Mouse (Mus musculus): ENCODE results near the gene Taar4.

The Taar4 gene

DNA sequence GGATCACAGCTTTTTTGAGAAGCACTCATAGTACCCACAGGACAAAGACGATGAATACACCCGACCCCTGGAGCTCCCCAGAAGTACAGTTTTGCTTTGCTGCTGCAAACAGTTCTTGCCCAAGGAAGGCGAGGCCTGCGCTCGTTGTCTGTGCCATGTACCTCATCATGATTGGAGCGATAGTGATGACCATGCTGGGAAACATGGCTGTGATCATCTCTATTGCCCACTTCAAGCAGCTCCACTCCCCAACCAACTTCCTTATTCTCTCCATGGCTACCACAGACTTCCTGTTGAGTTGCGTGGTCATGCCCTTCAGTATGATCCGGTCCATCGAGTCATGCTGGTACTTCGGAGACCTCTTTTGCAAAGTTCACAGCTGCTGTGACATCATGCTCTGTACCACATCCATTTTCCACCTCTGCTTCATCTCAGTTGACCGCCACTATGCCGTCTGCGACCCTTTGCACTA, at the start of gene Taar4:
Gene Taar4, plus strand, starts transcription at position 51 of the 472 bp plus-strand sequence.
- DNase-seq = no peak

DNA sequence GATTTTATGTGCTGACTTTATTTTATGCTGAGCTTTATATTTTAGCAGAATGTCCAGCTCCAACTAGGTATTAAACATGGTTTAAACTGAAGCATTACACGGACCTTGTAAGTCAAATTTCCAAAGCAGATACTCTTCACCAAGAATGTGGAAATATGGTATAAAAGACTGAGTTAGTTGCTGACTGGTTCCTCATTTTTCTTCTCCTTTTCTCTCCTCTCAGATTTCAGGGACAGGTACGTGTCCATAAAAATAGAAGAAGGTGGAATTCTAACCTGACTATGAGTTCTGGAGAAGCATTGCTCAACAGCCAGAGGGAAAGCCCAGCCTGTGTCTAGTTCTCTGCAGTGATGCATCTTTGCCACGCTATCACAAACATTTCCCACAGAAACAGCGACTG, 40.2 kb upstream of the Taar4 start, which contains the start of gene Taar1:
Gene Taar1, plus strand, starts transcription at position 301 of the 400 bp plus-strand sequence.
- no peak for DNase-seq

DNA sequence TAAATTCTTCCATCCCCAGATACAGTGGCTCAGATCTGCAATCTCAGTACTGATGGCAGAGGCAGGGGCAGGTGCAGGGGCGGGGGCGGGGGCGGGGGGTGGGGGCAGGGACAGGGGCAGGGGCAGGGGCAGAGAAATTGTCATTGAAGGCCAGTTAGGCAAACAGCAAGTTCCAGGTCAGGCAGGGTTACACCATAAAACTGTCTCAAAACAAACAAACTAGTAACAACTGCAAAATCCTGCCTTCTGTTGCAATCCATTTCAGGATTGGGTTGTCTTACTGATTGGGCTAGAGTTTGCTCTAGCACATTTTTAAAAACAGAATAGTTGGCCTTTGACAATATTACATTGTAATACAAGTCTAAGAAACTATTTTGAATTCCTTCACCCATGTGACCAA, 37.8 kb upstream of the Taar4 start:
- DNase-seq = no peak

DNA sequence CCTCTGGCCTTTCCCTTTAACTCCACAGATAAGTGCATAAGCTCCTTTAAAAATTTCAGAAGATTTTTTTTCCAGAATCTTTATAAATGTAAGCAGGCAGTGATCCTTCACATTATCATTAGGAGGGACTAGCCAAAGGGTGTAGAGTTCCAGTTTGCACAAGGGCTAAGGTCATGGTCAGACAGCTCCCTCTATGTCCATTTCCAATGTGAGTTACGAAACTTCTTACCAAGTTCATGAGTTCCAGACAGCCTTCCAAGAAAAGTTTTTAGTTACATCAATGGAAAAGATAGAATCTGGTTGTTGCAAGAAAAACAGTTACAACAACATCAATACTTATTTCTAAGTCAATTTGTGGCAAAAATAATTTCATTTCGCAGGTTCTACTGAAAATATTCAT, 36.4 kb upstream of the Taar4 start:
- no peak for DNase-seq

DNA sequence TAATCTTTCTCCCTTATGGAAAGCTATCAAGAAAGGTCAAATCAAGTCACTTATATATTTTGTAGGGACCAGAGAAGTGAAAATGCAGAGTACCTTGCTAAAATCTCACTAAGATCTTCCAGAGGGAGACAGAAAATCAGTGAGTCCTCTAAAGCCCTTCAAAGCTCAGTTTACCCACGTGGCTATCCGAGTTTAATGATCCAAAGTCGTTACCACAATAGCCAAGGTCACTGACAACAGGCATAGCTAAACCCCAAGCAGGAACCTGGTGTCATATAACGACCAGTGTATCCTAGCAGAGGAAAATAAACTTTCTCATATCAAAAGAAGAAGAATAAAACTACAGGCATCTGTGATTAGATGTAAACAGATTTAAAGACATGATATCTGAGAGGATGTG, 22.7 kb upstream of the Taar4 start:
- no peak for DNase-seq

DNA sequence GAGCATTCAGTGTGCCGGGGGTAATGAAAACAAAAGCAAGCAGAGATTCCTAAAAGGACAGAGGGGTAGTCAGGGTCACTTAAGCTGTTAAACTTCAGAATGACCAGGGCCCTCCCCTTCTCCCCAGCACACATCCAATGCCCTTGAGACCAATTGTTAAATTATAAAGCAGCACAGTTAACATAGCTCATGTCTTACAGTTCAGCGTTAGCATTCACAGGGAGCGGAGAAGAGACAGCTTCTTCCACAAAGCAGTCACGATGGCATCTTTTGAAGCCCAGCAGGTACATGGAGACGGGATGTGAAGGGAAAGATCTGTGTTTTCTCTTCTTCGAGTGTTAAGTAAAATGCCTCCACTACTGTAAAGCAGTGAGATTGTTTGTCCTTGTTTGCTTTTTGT, 22.0 kb upstream of the Taar4 start, which contains the start of gene Taar2:
Gene Taar2, plus strand, starts transcription at position 261 of the 400 bp plus-strand sequence.
- no peak for DNase-seq

DNA sequence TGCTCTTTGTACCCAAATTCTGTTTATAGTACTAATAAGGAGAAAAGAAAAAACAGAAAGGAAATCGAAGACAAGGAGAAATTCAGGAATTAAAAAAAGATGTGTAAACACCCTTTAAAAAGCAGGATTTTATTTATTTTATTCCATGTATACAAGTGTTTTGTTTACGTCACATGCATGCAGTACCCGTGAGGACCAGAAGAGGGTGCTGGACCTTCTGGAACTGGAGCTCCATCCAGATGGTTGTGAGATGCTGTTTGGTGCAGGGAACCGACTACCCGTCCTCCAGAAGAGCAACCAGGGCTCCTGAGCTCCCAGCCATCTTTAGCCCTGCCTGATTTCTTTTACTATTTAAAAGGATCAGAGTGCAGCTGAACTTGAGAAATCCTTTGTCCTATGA, 17.8 kb upstream of the Taar4 start:
- DNase-seq = peak in 1 of 2 experiments; percentile 8

DNA sequence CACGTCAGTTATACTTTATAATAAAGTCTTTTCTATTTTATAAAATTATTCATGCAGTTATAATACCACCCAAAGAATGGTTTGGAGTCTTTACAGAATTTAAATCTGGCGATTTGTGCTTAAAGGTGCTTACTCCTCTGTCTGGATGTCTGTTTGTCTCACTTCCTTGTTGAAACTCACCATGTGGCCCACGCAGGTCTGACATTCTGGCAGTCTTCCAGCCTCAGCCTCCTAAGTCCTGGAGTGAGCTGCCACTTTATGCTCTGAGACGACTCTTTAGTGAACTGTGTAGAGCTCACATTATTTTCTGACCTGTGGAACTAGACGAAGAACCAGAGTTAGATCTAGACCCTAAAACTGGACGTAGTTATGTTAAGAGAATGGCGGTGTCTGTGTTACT, 12.3 kb upstream of the Taar4 start:
- DNase-seq = no peak

DNA sequence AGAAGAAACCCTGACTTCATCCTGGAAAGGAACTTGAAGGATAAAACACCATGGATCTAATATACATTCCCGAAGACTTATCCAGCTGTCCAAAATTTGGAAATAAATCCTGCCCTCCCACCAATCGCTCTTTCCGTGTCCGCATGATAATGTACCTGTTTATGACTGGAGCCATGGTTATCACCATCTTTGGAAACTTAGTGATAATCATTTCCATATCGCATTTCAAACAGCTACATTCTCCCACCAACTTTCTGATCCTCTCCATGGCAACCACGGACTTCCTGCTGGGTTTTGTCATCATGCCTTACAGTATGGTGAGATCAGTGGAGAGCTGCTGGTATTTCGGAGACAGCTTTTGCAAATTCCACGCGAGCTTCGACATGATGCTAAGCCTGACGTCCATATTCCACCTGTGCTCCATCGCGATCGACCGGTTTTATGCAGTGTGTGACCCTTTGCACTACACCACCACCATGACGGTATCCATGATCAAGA, 10.7 kb upstream of the Taar4 start, which contains the start of gene Taar3:
Gene Taar3, plus strand, starts transcription at position 51 of the 498 bp plus-strand sequence.
- DNase-seq = no peak

DNA sequence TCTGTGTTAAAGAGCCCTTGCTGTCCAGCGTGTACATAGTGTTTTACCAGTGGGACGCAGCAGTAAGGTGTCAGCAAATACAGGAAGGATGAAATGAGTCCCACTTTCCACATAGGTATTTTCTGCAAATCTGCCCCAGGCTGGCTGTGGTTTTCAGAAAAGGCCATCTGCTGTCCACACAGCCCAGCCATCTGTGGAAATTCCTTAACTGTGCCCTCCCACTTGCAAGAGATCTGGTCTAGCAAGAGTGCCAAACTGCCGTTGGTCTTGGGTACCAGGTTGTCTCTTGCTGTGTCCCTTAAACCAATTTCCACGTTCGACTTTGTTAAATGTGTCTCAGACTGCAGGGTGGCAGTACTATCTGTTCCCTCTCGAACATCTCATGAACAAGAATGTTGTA, 8.6 kb upstream of the Taar4 start:
- DNase-seq = no peak

DNA sequence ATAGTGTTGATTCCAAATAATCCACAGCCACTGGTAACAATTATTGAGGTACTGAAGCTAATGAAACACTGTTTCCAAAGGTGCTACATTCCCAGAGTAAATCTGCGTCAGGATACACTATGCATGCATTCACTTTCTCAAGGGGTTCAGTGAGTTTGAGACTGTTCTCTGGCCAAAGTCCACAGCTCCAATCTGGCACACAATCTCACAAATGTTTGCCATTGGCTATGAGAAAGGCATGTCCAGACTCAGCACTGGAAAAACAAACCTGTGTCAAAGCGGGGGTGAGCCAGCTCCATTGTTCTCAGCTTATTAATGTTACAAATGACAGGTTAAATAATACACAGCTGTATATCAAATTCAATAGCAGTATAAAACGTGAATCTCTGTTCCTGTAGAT, 1.2 kb upstream of the Taar4 start:
- peak; percentile 56 to 62 for DNase-seq

DNA sequence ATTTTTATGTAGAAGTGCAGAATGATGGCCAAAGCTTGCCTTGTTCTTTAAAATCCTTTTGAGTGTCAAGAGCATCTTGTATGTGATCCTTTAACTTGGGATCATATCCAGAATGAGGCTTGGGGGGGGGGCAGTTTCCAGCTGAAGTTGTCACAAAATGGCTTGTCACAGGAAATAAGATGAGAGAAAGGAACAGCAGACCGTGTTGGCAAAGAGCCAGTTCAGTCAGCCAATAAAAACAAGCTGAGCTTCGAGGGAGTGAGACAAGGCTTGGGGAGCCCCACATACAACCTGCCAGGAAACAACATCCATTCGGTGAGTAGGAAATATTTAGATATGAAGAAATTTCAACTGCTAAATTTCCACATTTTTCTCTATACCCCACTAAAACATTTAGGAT, 3.1 kb downstream of the Taar4 start:
- no peak for DNase-seq

DNA sequence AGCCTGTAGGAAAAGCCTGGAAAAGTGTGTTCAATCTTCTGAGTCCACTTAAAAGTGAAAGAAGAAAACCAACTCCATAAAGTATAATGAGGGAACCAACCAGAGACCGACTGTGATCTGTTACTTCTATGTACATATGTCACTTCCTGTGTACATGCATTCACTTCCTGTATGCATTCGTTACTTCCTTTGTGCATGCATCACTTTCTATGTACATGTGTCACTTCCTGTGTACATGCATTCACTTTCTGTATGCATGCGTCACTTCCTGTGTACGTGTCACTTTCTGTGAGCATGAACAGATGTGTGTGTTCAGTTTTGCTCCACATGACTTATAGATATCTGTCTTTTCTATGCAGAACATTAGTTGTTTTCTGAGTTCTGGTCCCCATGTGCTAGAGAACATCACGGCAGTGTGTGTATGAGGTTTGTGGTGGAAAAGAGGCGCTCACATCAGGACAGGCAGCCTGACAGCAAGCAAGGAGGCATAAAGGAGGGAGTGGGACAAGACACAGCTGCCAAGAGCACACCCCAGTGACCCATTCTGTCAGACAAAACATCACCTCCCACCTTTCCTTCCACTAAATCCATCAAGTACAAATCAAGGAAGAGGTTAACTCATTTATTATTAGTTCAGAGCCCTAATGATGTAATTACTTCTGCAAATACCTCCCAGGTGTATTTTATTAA, 4.8 kb downstream of the Taar4 start:
- no peak for DNase-seq

DNA sequence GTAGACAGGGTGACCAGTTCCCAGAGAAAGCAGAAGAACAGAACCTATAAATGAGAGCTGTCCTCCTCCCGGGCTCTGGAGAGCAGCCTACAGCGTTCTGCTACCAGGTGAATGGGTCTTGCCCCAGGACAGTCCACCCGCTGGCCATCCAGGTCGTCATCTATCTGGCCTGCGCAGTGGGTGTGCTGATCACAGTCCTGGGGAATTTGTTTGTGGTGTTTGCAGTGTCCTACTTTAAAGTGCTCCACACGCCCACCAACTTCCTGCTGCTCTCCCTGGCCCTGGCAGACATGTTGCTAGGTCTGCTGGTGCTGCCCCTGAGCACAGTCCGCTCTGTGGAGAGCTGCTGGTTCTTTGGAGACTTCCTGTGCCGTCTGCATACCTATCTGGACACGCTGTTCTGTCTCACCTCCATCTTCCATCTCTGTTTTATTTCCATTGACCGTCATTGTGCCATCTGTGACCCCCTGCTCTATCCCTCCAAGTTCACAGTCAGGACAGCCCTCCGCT, 10.4 kb downstream of the Taar4 start, which contains the start of gene Taar5:
Gene Taar5, plus strand, starts transcription at position 51 of the 510 bp plus-strand sequence.
- no peak for DNase-seq

DNA sequence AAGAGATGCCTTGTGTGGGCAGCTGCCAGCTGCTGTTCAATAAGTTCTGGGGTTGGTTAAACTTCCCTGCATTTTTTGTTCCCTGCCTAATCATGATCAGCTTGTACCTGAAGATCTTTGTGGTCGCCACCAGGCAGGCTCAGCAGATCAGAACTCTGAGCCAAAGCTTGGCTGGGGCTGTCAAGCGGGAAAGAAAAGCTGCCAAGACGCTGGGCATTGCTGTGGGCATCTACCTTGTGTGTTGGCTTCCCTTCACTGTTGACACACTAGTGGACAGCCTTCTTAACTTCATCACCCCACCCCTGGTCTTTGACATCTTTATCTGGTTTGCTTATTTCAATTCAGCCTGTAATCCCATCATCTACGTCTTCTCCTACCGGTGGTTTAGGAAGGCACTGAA, 11.0 kb downstream of the Taar4 start:
- no peak for DNase-seq

DNA sequence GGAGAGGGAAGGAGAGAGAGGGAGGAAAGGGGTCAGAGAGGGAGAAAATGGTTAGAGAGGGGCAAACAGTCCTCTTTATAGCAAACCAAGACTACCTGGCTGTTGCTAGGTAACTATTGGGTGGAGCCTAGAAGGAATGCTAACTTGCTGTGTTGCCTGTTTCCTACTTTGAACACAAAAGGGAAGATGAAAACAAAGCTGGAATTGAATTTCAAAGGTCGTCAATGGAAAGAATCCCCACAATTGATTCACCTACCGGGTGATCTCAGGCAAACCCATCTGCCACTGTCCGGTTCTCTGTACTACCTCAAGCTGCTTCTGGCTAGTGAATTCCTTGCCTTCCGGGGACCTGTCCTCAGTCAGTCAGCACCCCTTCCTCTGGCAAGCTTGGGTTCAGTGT, 17.7 kb downstream of the Taar4 start:
- DNase-seq = no peak

DNA sequence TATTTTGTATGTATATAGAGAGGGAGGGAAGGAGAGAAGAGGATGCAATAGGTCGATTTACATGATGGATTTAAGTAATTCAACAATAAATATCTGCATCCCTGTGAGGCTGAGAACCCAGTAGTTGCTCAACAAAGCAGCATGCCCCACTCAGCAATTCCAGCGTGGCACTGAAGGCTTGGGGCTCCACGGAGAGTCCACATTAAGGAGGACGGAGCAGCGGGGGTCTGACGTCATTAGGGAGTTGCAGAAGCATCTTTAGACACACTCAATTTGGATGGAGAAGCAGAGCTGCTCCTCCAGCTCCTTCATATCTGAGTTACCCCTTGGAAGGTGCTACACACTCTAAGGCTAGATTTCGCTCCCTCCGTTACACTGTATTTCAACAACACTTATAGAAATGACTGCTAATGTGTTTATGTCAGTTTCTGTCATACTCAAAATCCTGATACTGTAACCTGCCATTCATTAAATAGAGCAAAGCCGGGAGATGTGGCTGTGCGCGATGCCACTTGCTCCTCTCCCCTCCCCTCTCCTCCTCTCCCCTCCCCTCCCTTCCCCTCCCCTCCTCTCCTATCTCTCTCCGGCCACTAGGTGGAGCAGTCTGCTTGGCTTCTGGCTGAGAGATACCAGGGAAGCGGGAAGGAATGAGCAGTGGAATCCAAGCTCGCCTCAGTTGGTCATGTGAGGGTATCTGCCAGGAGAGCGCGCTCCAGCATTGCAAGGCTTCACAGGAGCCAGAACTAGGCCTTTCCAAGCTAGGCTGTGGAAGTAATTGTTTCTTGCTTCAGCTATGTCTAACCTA, 18.8 kb downstream of the Taar4 start:
- peak; percentile 75 to 78 for DNase-seq

DNA sequence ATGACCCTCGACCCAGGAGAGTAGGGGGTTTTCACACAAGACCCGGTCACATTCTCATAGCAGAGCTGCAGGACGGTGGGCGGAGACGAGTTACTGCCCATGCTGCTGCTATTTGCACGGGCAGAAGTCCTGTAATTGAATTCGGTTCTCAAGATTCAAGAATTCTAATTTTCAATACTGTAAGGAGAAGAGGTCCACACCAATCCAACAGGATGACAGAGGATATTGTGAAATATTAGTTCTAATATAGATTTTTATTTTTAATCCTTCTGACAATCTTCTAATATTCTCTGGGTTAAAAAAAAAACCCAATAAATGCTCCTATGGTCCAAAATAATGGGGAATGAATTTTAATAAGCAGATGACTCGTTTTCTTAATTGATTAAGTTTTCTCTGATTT, 25.3 kb downstream of the Taar4 start, which contains the start of gene Taar6:
Gene Taar6, minus strand, starts transcription at position 101 of the 400 bp plus-strand sequence.
- no peak for DNase-seq

DNA sequence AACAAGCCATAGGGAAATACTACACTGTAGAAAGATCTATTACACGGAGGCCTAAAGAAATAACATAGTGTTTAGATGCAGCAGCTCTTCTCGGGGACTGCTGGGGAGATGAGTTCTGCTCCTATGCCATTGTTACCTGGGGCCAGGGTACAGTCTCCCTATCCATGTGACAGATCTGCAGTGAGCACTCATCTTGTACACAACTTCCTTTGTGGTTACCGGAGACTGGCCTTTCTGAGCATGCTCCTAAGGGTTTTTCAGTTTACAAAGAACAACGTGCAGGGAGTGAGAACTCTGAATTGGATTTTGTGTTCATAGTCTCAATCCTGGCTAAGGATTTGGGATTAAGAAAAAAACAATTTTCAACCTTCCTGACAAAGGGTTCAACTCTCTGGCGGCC, 26.1 kb downstream of the Taar4 start:
- no peak for DNase-seq

DNA sequence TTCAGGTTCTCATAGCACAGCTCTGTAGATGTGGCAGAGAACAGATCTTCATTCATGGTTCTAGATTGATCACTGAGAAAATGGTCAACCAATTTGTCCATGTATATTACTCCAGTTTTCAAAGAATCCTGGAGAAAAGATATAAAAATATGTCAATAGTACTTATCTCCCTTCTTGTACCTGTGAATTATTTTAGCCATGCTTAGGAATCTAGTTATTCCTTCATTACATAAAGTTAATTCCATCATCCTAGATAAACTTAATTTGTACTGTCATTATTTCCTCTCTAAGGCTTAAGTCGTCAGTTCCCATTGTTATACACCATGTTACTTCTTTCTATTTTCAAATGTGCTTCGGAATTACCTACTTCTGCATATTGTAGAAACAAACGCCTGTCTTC, 33.1 kb downstream of the Taar4 start, which contains the start of gene Taar7a:
Gene Taar7a, minus strand, starts transcription at position 101 of the 400 bp plus-strand sequence.
- DNase-seq = no peak

DNA sequence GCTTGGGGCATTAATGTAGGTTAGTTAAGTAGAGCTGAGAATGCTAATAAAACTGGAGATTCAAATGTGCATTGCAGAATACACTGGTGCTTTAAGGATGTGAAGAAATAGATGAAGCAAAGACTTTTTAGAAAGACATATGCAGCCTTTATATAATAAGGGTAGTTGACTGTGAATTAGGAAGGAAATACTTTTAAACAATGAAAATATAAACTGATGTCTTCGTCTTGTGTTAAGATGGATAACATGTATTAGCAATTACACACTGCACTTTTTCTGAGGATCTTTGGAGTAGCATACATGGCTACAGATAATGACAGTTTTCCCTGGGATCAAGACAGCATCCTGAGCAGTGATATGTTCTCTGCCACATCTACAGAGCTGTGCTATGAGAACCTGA, 39.3 kb downstream of the Taar4 start, which contains the start of gene Taar7b:
Gene Taar7b, plus strand, starts transcription at position 301 of the 400 bp plus-strand sequence.
- no peak for DNase-seq

DNA sequence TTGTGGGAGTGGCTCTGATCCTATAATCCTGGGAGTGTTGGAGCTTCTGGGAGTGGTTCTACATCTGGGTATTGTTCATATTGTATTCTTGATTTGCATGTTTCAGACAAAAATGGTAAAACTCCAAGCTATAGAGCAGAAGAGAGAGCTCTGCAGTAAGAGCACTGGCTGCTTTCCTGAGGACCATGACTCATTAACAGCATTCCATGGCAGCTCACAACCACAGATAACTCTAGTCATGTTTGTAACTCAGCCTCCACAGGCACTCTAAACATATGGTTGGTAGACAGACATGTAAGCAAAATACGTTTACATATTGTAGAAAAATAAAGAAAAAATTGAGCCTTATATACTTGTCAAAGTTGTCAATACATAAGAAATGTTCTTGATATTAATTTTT, 46.1 kb downstream of the Taar4 start:
- no peak for DNase-seq

DNA sequence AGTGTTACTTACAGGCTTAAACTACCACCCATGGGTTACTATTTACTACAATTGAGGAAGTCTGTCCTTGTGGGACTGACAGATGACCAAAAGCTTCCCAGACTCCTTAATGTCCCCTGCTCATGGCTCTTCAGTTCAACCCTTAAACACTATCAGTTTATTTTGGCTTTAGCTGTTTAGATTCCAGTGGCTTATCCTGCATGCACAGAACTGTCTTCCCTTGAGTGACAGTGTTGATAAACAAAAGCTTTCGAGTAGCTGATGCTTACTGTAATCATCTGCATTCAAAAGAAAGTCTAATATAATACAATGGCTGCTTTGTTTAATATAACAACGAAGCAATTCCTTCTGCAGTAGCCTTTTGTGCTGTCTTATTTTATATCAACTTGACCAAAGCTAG, 46.7 kb downstream of the Taar4 start:
- no peak for DNase-seq
